Mouse (Mus musculus) urinary bladder, postnatal 10 days (tissue): Measurements from ENCODE around the gene Vmn2r72.

Source experiments
- DNase-seq: peaks from one replicate; pipeline ENCODE4 v3.0.0; 2022; ENCODE audit warnings: low spot score

Vmn2r72 gene

DNA sequence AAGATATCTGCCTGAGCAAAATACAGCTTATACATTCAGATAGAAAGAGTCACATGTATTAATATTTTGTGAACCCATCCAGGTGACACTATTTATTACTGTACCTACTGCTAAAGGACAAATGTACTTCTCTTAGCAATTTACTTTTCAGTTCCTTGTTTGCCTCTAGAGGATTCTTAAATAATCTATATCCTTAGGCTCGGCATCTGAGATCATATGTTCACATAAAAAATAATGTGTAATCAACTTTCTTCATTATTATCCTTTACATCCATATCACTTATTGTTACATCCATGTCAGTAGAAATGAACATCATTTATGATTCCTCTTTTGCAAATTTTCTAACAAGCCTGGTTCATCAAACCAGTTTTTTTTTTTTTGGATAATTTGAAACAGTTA is at the start of gene Vmn2r72:
Vmn2r72 (minus strand) TSS at position 101 of the 400 bp plus-strand sequence.
- DNase-seq = no peak
